Mouse (Mus musculus) megakaryocyte-erythroid progenitor cell, adult 5-6 weeks (primary cell): ENCODE measurements around the gene Arfrp1. TPM values are rescaled to one million over a fixed set of nuclear protein-coding genes. Genes with fewer than 3 reads are reported as not detected.

Experiments used
- ATAC-seq: replicated peaks from 2 replicates; pipeline ENCODE4 v1.8.0; 2016; ENCODE audit warnings: mild to moderate bottlenecking, inconsistent platforms; ENCODE audit not compliant: severe bottlenecking, poor library complexity, low FRiP score, low TSS enrichment
- total RNA-seq, 2 experiments: library from RNA; stranded (forward) in 1 of 2; stranded (reverse) in 1 of 2; fragments of 200-1000, 215-1000 nt in 1 of 2; fragments of >200 nt in 1 of 2; fragmentation: Nextera tagmentation in 1 of 2; gene quantifications; 2 replicates each; pipeline ENCODE4 v1.2.3; 2014 to 2017

Gene Arfrp1
- total RNA-seq, 2 experiments from 2014 or later: 66.5 to 72.9 TPM

DNA sequence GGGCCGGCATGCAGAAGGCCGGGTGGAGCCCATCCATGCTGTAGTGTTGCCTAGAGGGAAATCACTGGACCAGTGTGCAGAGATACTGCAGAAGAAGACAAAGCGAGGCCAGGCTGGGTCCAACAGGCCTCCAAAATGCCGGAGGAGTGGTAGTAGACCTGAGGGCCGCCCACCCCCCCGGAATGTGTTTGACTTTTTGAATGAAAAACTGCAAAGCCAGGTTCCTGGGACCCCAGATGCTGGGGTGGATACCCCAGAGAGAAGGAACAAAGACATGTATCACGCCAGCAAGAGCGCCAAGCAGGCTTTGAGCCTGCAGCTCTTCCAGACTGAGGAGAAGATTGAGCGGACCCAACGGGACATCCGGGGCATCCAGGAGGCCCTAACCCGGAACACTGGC lies 14.6 kb upstream of the Arfrp1 start, which contains the start of gene Lime1:
Lime1 (plus strand) TSS at position 301 of the 400 bp plus-strand sequence.
- no peak for ATAC-seq

DNA sequence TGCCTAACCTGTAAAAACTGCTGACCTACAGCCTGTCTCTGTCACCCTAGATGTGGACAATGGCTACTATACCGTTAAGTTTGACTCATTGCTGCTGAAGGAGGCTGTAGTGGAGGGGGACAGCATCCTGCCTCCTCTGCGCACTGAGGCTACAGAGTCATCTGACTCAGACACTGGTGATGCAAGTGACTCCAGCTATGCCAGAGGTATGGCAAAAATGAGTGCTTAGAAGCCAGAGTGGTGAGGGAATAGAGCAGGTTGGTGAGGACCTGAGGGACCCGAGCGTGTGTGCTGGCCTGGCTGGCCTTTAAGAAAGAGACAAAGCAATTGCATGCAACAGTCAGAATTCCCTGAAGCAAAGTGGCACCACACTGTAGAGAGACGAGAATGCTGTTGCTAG lies 13.5 kb upstream of the Arfrp1 start:
- ATAC-seq: no peak

DNA sequence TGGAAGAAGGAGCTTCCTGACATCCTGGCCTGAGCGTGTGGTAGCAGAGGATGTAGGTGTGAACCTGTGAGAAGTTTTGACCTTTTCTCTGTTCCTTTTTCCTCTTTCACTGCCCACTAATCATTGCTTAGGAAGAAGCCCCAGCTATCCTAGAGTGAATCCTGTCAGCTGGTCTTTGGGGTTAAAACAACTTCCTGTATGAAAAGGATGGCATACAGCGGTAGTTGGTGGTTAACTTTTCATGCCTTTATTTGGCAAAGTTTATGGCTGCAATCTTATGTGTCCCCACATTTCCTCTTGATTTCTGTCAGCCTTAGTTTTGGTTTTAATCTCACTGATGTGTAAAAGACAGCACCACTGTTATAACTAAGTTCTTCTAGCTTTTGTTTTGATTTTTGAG lies 12.0 kb upstream of the Arfrp1 start:
- no peak for ATAC-seq

DNA sequence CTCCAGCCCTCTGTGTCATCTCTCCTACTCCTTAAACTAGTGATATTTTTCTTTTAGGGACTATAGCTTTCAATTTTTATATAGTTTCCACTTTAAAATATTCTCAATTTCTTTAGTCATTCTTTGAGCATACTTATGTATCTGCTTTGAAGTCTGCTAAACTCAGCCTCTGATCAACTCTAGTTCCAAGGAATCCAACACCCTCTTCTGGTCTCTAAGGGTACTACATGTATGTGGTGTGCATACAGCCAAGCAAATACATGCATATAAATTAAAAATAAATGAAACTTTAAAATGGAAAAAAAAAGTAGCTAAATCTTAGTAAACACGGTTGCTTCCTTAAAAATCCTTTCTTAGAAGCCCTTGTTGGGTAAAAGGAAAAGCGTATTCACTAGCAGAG lies 10.6 kb upstream of the Arfrp1 start:
- ATAC-seq: peak; percentile 71

DNA sequence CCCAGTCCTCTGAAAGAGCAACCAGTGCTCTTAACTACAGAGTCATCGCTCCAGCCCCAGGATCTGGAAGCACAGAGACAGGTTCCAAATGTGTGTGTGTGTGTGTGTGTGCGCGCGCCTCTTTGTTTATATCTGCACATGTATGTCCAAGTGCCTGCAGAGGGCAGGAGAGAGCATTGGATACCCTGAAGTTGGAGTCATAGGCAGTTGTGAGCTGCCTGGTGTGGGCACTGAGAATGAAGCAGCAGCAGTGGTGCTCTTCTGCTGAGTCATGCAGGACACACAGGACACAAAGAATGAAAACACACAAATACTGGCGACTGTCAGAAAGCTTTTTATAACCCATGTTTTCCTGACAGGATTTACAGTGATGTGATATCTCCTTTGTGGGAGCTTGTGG lies 4.8 kb upstream of the Arfrp1 start:
- ATAC-seq: no peak

DNA sequence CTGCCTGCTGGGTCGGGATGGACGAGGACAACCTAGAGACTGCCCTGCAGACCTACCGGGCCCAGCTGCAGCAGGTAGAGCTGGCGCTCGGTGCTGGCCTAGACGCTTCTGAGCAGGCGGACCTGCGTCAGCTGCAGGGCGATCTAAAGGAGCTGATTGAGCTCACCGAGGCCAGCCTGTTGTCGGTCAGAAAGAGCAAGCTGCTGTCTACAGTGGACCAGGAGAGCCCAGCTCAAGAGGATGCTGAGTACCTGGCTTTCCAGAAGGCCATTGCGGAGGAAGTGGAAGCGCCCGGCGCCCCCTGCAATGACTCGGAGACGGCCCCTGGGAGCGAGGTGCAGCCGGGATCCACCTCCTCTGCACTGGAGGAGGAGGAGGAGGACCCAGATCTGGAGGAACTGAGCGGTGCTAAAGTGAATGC lies 461 bp upstream of the Arfrp1 start:
- ATAC-seq: peak; percentile 46

DNA sequence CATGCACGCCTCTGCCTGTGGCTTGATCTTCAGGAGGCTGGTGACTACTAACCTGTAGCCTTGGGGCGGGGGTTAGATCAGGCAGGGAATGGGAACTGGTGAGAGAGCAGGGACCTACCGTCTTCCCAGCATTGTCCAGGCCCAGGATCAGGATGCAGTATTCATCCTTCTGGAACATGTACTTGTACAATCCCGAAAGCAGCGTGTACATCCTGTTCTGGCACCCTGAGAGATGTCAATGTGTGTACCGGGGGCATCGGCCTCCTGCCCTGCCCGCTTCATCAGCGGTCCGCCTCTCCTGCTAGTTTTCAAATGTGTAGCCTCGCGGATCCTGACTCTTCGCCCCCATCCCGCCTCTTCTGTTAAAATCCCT lies 731 bp downstream of the Arfrp1 start:
- ATAC-seq: no peak

DNA sequence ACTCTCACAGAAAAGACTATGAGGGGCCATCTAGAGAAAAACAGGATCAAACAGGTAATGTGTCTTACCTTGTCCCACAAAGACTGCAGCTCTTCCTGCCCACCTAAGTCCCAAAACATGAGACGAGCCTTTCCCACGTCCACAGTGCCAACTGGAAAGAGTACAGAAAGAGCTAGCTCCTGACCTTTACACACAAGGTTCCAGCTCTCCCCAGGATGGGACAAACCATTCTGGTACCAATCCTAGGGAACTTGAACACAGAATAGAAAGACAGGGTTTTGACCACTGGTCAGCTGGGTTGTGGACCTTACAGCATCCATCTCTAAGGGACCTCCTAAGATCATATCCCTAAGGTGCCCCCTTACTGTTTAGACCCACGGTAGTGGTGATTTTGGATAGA lies 1.3 kb downstream of the Arfrp1 start:
- ATAC-seq: no peak

DNA sequence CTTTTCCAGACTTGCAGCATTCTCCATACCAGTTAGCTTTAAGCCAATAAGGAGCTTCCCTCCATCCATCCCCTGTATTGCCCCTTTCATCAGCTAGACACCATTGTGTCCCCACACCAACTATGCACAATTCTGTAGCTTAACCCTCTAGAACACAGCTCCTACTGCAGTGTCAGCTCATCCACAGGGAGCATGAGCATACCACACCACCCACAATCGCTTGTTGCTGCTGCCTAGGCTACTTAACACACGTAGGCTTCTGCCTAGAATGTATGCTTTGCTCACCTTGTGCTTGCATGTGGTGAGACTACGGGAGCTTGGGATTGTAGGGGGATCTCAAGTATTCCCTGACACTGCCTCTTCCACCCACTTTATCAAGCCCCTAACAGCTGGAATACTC lies 8.4 kb downstream of the Arfrp1 start:
- ATAC-seq: no peak

DNA sequence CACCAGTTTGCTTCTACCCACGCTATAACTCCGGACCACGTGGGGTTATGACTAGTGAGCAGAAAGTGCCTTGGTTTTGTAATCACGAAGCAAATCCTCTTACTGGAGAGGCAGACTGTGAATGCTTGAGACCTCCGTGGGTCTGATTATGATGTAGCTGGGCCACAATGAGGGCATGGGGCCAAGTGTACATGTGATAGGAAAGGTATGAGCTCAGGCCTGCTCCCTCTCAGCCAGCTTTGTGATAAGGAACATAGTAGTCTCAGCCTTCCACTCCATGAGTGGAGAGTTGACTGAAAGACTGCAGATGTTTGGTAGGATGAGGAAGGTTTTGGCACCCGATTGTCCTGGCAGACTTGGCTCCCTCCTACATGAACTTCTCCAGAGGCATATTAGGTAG lies 22.4 kb downstream of the Arfrp1 start:
- ATAC-seq: no peak; the same call in 1 of the 2 replicates

DNA sequence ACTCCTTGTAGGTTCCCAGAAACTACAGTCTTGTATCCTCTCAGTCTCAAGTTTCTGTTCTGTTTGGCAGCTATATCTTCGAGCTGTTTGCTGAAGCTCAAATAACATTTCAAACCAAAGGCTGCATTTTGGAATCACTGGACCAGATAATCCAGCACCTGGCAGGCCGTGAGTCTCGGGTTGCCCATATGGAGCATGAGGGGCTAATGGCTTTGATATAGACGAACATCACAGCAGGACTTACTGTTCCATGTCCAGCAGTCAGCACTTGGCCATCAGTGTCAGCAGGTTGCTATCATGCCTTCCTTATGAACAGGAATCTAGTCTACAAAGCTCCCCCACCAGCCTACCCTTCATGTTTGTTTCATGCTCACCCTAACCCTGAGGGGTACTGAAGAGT lies 24.8 kb downstream of the Arfrp1 start:
- ATAC-seq: no peak

DNA sequence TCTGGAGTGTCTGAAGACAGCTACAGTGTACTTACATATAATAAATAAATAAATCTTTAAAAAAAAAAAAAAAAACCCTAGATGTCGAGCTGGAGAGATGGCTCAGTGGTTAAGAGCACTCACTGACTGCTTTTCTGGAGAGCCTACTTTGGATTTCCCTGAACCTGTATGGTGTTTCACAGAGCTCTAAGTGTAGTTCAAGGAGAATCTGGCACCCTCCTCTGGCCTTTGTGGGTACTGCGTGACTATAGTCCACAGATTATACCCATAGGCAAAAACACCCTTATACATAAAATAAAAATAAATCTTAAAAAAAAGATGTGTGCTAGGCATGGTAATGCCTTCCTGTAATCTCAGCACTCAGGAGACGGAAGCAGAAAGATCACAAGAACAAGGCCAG lies 31.2 kb downstream of the Arfrp1 start:
- ATAC-seq: peak; percentile 84

DNA sequence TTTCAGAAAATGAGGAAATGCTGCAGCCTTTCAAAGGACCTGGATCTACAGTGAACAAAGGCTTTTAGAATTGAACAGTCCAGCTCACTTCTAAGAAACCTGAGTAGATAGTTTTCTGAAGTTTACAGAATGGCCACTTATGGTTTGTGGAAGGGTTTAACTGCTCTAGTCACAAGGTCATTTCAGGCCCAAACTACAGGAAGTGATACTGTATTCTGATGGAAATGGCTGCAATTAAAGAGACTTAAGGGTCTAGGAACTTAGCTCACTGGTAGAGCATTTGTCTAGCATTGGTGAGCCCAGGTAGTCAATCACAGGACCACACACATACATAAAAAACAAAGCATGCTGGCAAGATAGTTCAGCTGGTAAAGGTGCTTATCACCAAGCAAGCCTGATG lies 32.7 kb downstream of the Arfrp1 start:
- no peak for ATAC-seq

DNA sequence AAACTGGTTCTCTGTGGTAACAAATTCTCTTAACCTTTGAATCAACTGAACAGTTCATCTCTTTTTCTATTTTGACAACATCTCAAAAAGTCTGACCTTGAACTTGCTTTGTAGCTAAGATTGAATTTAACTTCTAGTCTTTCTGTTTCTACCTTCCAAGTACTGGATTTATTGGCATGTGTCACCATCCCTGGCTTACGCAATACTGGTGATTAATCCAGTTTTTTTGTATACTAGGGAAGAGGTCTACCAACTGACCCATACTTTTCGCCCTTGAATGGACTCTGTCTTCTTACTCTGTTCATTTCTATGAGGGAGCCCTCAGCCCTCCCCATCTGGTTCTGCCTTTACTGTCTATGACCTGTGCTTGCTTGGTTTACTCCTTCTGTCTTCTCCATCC lies 39.1 kb downstream of the Arfrp1 start:
- ATAC-seq: no peak

DNA sequence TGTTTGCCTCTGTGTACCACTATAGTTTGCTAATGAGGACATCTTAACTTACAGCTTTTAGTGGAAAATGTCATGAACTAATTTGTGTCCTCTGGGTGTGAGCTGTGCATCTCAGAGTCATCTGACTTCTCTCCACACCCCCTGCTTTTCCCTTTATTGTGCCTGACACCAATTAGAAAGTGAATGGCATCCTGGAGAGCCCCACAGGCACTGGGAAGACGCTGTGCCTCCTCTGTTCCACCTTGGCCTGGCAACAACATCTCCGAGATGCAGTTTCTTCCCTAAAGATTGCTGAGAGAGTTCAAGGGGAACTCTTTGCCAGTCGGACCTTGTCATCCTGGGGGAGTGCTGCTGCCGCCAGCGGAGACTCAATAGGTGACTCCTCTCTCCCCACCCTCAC lies 43.1 kb downstream of the Arfrp1 start:
- no peak for ATAC-seq

DNA sequence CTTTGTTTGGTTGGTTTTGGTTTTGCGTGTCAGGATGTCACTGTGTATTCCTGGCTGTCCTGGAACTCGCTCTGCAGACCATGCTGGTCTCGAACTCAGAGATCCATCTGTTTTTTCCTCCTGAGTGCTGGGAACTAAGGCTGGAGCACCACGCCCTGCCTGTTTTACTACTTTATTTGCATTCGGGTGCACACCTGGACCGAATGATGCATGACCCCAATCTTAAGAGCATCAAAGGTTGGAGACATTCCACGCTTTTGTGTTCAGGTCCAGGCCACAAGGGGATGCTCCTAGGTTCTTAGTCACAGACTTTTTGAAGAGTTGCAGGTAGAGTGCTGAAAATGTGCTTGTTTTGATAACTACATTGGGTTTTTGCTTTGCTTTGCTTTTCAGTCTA lies 45.1 kb downstream of the Arfrp1 start:
- 0 out of 2 replicates have a peak, but pooled peaks have one; percentile 1 for ATAC-seq

DNA sequence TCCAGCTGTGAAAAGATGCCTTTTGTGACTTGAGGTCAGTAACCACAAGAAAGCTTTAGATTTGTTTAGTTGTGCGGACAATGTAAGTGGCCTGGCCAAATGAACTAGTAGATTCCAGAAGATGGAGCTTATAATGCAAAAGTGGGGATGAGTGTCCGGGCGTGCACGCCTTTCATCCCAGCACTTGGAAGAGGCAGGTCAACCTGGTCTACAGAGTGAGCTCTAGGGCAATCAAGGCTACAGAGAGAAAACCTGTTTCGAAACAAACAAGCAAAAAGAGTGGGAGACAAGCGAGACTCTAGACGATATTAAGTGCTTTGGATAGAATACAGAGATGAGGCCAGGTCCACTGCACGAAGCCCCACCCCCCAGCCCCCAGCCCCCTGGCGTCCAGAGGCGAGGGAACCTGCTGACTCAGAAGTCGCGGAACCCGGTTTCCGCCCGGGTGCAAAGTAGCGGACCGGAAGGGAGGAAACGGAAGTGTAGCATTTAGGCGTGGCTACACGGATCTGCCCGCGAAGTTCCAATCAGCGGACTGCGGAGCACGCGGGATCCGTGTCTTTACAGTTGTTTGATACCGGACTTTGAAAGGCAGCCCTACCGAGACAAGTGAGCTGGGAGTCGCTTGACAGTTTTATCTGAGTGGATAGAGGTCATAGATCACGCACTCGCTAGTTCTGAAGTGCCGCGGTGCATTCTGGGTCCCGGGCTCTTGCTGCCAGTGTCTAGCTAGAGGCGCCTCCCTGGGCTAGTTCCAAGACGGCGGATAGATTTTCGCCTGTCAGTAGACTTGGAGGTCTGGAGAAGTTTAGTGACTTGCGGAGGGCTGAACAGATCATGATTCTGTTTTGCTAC lies 45.7 kb downstream of the Arfrp1 start, which contains the start of gene Rtel1:
Rtel1 (plus strand) TSS at position 492 of the 855 bp plus-strand sequence.
- ATAC-seq: peak; percentile 93

DNA sequence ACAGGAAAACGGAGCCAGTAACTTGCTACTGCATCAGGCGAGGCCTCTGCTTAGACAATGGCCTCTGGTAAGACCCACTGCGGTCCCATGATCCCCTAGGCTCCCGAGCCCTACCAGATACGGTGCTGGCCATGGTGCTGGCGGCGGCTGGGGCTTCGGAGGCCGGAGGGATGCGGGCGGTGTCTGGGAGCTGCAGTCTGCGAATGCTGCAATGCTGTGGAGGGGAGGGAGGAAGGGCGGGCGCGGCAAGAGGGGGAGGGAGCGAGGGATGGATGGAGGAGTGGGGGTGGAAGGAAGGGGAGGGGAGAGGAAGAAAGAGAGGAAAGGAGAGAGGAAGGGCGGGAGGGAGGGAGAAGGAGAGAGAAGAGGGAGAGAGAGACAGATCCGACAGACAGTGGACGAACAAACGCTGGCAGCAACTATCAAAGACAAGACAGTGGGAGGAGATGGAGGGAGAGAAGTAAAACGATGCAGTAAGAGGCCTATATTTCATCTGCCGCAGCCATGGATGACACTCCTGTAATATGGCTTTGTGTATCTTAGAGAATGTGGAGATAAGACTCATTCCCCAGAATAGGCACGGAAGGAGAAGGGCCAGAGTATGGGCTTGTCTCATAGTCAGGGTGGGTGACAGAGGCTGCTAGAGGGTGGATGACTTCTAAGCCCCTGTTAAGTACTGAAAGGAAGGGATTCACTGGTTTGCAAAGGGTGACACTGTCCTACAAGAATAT lies 51.0 kb downstream of the Arfrp1 start, which contains the start of gene Stmn3:
Stmn3 (minus strand) TSS at position 421 of the 731 bp plus-strand sequence.
- ATAC-seq: peak; percentile 87

DNA sequence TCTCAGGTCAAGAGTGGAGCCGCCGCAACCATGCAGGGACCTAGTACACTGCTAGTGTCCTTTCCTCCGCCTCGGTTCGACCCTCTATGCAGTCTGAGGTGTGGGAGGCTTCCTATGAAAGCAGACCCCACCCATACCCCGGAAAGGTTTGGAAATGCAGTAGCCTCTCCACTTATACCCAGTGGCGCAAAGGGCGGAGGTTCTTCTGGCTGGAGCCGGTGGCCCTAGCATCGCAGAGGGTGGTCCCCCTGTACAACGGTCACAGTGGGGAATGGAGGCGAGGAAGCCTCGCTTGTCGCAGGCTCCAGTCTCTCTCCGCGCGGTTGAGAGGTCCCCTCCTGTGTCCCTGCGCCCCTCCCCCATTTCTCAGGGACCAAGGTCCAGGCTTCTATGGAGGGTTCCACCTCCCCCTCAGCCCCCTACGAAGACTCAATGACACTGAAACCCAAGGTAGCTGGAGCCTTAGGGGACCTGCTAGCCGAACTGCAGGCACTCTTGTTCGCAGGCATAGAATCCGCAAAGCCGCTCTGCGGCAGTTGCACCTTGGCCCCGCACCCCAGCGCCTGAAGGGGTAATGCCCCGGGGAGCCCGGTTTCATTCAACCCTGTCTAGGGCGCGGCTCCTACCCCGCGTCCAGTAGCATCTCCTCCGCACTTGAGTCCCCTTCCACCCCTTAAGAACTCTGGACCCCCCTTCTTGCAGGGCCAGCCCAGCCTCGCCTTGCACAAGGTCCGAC lies 51.7 kb downstream of the Arfrp1 start:
- ATAC-seq: peak; percentile 34

DNA sequence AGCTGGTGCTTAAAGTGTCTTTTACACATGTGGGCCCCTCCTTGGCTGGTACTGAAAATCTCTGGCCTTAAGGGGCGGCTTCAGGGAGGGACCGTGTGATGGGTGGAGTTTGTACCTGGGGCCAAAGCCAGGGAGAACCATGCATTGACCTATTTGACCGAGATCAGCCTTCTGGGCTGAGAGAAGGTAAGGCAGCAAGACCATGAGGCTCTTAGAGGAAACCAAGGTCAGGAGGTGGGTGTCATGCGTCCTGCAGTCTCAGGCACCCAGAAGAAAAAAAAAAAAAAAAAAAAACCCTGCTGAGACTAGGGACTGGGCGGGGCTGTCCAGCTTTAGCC lies 52.2 kb downstream of the Arfrp1 start:
- no peak for ATAC-seq
